Mouse (Mus musculus): Measurements from ENCODE around the gene Tasp1. TPM values are rescaled to one million over a fixed set of nuclear protein-coding genes. Genes with fewer than 3 reads are reported as not detected.
A peak's percentile ranks its signal among the peaks of the same experiment; 100 is the strongest.

Tasp1 gene
- 13.3 and 15.9 TPM in 2 replicates for polyA plus RNA-seq (2015; fragmentation: Nextera tagmentation; extraction: Ambion mirVana)

DNA sequence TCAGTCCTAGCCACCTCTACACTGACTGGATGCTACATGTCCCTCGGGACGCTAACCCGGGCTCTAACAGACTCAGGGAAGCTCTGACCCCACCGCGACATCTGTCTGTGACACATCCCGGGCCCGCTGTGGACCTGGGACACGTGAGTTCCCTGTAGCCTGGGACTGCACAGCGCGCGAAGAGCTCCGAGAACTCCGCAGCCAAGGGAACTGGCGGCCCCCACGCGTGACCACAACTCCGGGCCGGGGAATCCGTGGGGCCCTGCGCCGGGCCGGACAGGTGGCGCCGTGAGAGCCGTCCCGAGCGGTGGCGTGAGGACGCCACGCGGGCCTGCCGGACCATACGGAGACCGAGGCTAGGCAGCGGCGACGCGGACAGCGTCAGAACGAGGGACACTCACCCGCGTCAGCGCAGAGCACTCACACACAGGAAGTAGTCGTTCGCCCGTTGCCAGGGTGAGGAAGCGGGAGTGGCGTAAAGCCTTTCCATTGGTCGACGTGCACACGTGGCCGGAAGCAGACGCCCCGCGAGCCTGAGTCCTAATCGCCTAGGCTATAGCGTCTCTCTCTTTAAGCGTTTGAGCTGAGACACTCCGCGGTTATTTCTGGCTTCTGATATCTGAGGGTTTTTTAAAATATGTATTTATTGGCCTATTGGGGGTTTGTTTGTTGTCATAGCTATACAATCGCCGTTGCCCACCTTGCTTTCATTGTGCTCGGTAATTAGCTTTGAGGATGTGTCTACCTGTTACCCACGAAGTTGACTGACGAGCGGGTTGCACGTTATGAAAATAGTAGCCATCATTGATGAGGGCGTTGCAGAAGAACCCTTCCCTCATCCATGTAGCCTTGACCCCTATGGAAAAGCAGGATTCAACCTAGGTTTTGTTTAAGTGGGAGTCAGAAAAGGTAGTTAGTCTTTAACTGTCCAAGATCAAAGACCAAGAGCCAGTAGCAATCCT lies at the start of gene Tasp1:
Tasp1 (minus strand) TSS at position 453 of the 962 bp plus-strand sequence.
- Histone ChIP-seq H3K4me2 (peak within 1 kb of the TSS; percentile 77), H3K9me3 (no peaks in the 10 kb centered on the region), H3K36me3 (no peaks in the 10 kb centered on the region), H3K9ac (peak within 1 kb of the TSS; percentile 78), H3K27me3 (no peaks in the 10 kb centered on the region), H3K27ac (replicated peaks) (peak within 1 kb of the TSS; percentile 87), H3K4me3 (peak within 1 kb of the TSS; percentile 57), H3K4me1 (replicated peaks) (peaks cover 12% of the 10 kb centered on the region)
- peak; percentile 100 for ATAC-seq (ENCODE audit: low read depth)
- under 1% methylated on average over 68 of the region's 68 CpGs for WGBS

DNA sequence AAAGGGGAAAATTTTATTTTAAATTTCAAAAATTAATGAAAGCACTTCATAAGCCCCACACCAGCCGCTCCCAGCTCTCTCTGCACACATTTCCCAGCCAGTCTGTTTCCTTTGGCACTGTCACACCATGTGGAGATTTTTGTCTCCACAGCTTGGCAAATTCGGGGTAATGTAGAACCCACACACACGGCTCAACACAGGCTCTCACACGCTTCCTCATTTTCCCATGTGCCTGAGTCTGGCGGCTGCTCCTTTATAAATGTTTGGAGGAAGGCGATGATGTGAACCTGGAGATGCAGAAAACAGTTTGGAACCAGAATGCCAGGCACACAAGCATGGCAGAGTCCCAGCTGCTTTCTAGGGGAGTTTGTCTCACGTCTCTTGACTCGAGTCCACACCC lies 47.2 kb upstream of the Tasp1 start:
- no peak overlapping the region for H3K27ac ChIP-seq (replicated peaks)
- H3K4me1 ChIP-seq (replicated peaks) = no peaks in the 10 kb centered on the region
- H3K9me3 ChIP-seq = no peaks in the 10 kb centered on the region
- H3K9ac ChIP-seq = no peak overlapping the region
- no peak overlapping the region for H3K4me3 ChIP-seq
- H3K27me3 ChIP-seq = no peaks in the 10 kb centered on the region
- WGBS = 89% methylated on average over 8 of the region's 8 CpGs
- no peak for ATAC-seq (ENCODE audit: low read depth)
- no peaks in the 10 kb centered on the region for H3K36me3 ChIP-seq
- H3K4me2 ChIP-seq = no peak overlapping the region

GRCm38 (mm10) chr2:140108945-140109344 lies 42.3 kb upstream of the Tasp1 start:
- H3K9me3 ChIP-seq = no peaks in the 10 kb centered on the region
- H3K9ac ChIP-seq = no peak overlapping the region
- no peak overlapping the region for H3K4me2 ChIP-seq
- no peak for ATAC-seq (ENCODE audit: low read depth)
- 45% methylated on average over 1 of the region's 1 CpGs for WGBS
- H3K36me3 ChIP-seq = no peaks in the 10 kb centered on the region
- H3K4me1 ChIP-seq (replicated peaks) = no peaks in the 10 kb centered on the region
- no peak overlapping the region for H3K27ac ChIP-seq (replicated peaks)
- no peak overlapping the region for H3K4me3 ChIP-seq
- H3K27me3 ChIP-seq = no peaks in the 10 kb centered on the region

DNA sequence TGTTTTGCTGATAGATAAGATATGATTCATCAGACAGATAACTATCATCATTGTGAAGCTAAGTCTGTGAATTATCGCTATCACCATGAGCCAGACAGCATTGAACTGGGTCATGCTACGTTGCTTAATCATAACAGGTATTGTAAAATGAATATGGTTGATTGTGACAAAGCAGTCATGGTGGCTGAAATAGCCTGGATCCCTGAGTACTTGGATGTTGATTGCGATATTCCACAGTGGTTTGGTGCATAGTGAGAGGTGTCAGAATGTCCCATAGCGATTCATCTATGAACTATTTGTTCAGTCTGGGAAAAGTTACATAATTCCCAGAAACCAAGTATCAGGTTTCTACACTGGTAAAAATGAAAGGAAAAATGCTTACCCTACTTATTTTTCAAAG lies 41.0 kb upstream of the Tasp1 start:
- no peak overlapping the region for H3K4me2 ChIP-seq
- no peak overlapping the region for H3K9ac ChIP-seq
- H3K36me3 ChIP-seq = no peaks in the 10 kb centered on the region
- no peaks in the 10 kb centered on the region for H3K4me1 ChIP-seq (replicated peaks)
- no peak overlapping the region for H3K4me3 ChIP-seq
- no peaks in the 10 kb centered on the region for H3K9me3 ChIP-seq
- no peak for ATAC-seq (ENCODE audit: low read depth)
- no peaks in the 10 kb centered on the region for H3K27me3 ChIP-seq
- 92% methylated on average over 4 of the region's 4 CpGs for WGBS
- no peak overlapping the region for H3K27ac ChIP-seq (replicated peaks)

DNA sequence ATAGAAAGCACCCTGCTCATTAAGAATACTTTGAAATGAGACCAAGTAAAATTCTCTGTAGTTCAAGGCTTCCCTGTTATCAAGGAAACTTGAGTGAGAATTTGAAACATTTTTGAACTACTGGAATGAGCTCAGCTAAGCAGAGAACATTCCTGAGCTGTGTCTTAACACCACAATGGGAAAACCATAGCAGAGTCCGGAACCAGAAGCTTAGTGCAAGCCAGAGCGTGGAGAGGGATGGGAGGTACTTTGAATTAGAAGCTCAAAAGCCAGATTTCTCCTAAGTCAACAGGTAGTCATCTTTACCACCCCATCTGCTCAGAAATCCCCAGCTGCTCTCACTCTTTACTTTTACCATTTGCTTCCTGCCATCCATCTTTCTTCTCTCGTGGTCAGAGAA lies 38.3 kb upstream of the Tasp1 start:
- ATAC-seq (ENCODE audit: low read depth) = no peak
- Histone ChIP-seq H3K4me3 (no peak overlapping the region), H3K4me1 (replicated peaks) (no peaks in the 10 kb centered on the region), H3K9me3 (no peaks in the 10 kb centered on the region), H3K9ac (no peak overlapping the region), H3K27ac (replicated peaks) (no peak overlapping the region), H3K36me3 (no peaks in the 10 kb centered on the region), H3K27me3 (no peaks in the 10 kb centered on the region), H3K4me2 (no peak overlapping the region)
- 71% methylated on average over 3 of the region's 3 CpGs for WGBS

DNA sequence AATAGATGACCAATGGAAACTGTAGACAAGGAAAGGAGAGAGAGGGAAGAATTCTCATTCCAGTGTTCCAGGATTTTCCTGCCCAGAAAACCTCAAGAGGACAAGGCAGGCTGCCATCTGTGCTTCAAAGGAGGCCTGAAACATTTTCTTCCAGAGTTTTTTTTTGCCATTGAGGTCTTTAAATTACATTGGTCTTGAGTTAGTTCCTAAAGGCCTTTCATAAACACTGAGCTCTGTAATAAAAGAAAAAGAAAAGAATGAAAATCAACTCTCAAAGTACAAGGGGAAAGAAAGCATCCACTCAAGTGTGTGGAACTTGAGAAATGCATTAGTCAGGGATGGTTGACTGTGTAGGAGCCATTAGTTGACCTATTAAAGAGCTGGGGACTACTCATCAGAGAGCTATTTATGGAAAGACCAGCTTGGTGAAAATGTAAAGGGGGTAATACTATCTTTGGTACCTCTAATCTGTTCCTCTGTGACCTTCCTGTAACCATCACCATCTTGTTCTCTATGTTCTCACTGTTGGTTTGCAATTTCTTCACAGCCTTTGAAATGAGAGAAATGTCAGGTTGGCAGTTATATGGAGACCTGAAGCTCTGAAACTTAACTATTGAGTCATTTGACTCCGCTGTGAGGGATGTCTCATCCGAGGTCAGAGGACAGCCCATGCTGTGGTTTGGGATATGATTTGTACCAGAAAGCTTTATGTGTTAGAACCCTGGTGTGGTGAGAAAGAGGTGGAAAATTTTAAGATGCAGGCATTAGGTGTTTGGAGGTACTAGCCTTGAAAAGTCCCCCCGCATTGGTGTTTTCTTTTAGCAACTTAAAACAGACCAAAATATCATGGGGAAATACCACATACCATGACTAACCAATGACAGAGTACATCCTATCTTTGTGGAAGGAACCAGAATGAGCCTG lies 34.2 kb upstream of the Tasp1 start:
- H3K9ac ChIP-seq = no peak overlapping the region
- no peaks in the 10 kb centered on the region for H3K9me3 ChIP-seq
- H3K27ac ChIP-seq (replicated peaks) = no peak overlapping the region
- no peaks in the 10 kb centered on the region for H3K4me1 ChIP-seq (replicated peaks)
- no peak overlapping the region for H3K4me2 ChIP-seq
- 85% methylated on average over 3 of the region's 3 CpGs for WGBS
- no peaks in the 10 kb centered on the region for H3K36me3 ChIP-seq
- H3K4me3 ChIP-seq = no peak overlapping the region
- ATAC-seq (ENCODE audit: low read depth) = no peak
- no peaks in the 10 kb centered on the region for H3K27me3 ChIP-seq

DNA sequence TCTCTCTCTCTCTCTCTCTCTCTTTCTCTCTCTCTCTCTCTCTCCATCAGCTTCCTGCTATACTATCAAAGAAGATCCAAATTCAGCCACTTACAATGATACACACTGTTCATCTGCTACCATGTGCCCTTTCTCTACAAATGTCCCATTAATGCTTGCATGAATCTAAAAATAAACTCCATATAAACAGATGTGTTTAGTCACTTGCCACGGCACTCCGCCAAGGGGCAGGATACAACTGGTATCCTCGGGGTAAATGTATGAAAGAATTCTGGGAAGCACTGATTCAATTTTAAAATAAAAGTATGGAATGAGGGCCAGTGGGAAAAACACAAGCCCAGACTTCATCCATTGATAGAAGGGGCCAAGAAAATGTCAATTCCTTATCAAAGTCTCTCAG lies 33.4 kb upstream of the Tasp1 start:
- Histone ChIP-seq H3K27ac (replicated peaks) (no peak overlapping the region), H3K27me3 (no peaks in the 10 kb centered on the region), H3K36me3 (no peaks in the 10 kb centered on the region), H3K4me3 (no peak overlapping the region), H3K9ac (no peak overlapping the region), H3K4me2 (no peak overlapping the region), H3K9me3 (no peaks in the 10 kb centered on the region), H3K4me1 (replicated peaks) (no peaks in the 10 kb centered on the region)
- no peak for ATAC-seq (ENCODE audit: low read depth)
- 91% methylated on average over 3 of the region's 3 CpGs for WGBS

- no peaks in the 10 kb centered on the region for H3K36me3 ChIP-seq
- no peak overlapping the region for H3K27ac ChIP-seq (replicated peaks)
- H3K4me3 ChIP-seq = no peak overlapping the region
- WGBS = 72% methylated on average over 3 of the region's 3 CpGs
- H3K9me3 ChIP-seq = no peaks in the 10 kb centered on the region
- ATAC-seq (ENCODE audit: low read depth) = no peak
- H3K4me2 ChIP-seq = no peak overlapping the region
- H3K4me1 ChIP-seq (replicated peaks) = no peaks in the 10 kb centered on the region
- no peaks in the 10 kb centered on the region for H3K27me3 ChIP-seq
- H3K9ac ChIP-seq = no peak overlapping the region
These were observed 30.6 kb upstream of the Tasp1 start for GRCm38 (mm10) chr2:140097131-140097591.

GRCm38 (mm10) chr2:140096034-140096433 lies 29.4 kb upstream of the Tasp1 start:
- H3K4me1 ChIP-seq (replicated peaks) = no peaks in the 10 kb centered on the region
- no peaks in the 10 kb centered on the region for H3K27me3 ChIP-seq
- no peak for ATAC-seq (ENCODE audit: low read depth)
- WGBS = 77% methylated on average over 5 of the region's 5 CpGs
- H3K9me3 ChIP-seq = no peaks in the 10 kb centered on the region
- no peak overlapping the region for H3K4me3 ChIP-seq
- H3K9ac ChIP-seq = no peak overlapping the region
- H3K36me3 ChIP-seq = no peaks in the 10 kb centered on the region
- H3K4me2 ChIP-seq = no peak overlapping the region
- H3K27ac ChIP-seq (replicated peaks) = no peak overlapping the region

DNA sequence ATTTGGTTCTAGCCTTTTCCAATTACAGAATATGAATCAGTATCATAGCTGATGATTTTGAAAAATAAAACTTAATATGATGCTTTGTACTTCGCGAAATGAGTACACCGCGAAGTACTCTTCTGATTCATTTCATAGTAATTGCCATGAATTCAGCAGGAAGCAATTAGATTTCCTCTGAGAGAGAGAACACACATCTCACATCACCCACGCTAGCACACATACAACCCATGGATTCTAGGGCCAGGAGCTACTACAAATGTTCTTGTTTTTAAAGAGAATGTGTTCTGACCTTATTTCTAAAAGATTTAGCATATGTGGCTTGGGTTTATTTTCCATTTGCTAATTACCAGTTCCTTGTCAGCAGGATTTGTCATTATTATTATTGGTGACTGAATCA lies 26.8 kb upstream of the Tasp1 start:
- WGBS = 93% methylated on average over 5 of the region's 5 CpGs
- H3K36me3 ChIP-seq = no peaks in the 10 kb centered on the region
- no peak overlapping the region for H3K4me2 ChIP-seq
- H3K27me3 ChIP-seq = no peaks in the 10 kb centered on the region
- H3K9ac ChIP-seq = no peak overlapping the region
- H3K4me1 ChIP-seq (replicated peaks) = no peaks in the 10 kb centered on the region
- no peak overlapping the region for H3K27ac ChIP-seq (replicated peaks)
- H3K4me3 ChIP-seq = no peak overlapping the region
- no peaks in the 10 kb centered on the region for H3K9me3 ChIP-seq
- no peak for ATAC-seq (ENCODE audit: low read depth)

- H3K36me3 ChIP-seq = no peaks in the 10 kb centered on the region
- no peak overlapping the region for H3K9ac ChIP-seq
- H3K4me2 ChIP-seq = no peak overlapping the region
- no peak overlapping the region for H3K4me3 ChIP-seq
- H3K27ac ChIP-seq (replicated peaks) = no peak overlapping the region
- H3K9me3 ChIP-seq = no peaks in the 10 kb centered on the region
- ATAC-seq (ENCODE audit: low read depth) = no peak
- H3K4me1 ChIP-seq (replicated peaks) = no peaks in the 10 kb centered on the region
- 92% methylated on average over 7 of the region's 7 CpGs for WGBS
- no peaks in the 10 kb centered on the region for H3K27me3 ChIP-seq
These were observed 17.6 kb upstream of the Tasp1 start for GRCm38 (mm10) chr2:140084245-140084644.

Data from neural tube, embryonic 13.5 days (tissue).